Mouse (Mus musculus) heart, embryonic 14.5 days (tissue): ENCODE results near the gene Rps6ka2. TPM values are rescaled to one million over a fixed set of nuclear protein-coding genes. Genes with fewer than 3 reads are reported as not detected.

ENCODE experiments used
- ATAC-seq: fragments of 200-750 bp; cut with Nextera tagmentation; 2 replicates; pipeline ENCODE4 v1.8.0; 2017; ENCODE audit warnings: low read depth, moderate TSS enrichment; ENCODE audit not compliant: insufficient number of reproducible peaks, insufficient read depth, low FRiP score
- H3K27ac ChIP-seq, 2 experiments: fragments of 200-500 bp in 1 of 2; fragments of 300-500 bp in 1 of 2; sonication (generic) in 1 of 2; replicated peaks in 1 of 2; 2 replicates each; pipeline ENCODE4 v1.5.1; 2012 to 2014; ENCODE audit warnings: low read depth in 2 of 2, low read length in 2 of 2, control low read depth in 1 of 2, mild to moderate bottlenecking in 1 of 2, mixed read lengths in 1 of 2; ENCODE audit not compliant: control insufficient read depth in 1 of 2, insufficient read depth in 1 of 2
- H3K27me3 ChIP-seq: fragments of 300-500 bp; sonication (generic); 2 replicates; pipeline ENCODE4 v1.6.1; 2014; ENCODE audit warnings: mild to moderate bottlenecking, low read length, control low read depth; ENCODE audit not compliant: control insufficient read depth, insufficient read depth
- H3K36me3 ChIP-seq: fragments of 300-500 bp; sonication (generic); 2 replicates; pipeline ENCODE4 v1.6.1; 2014; ENCODE audit warnings: mild to moderate bottlenecking, control low read depth, low read length, mixed read lengths; ENCODE audit not compliant: control insufficient read depth, insufficient read depth
- H3K4me1 ChIP-seq, 2 experiments: fragments of 200-500 bp in 1 of 2; fragments of 300-500 bp in 1 of 2; sonication (generic) in 1 of 2; 2 replicates each; pipeline ENCODE4 v1.6.1; 2012 to 2014; ENCODE audit warnings: low read length in 2 of 2, control low read depth in 1 of 2, mixed read lengths in 1 of 2; ENCODE audit not compliant: control insufficient read depth in 2 of 2, insufficient read depth in 2 of 2
- H3K4me2 ChIP-seq: fragments of 300-500 bp; sonication (generic); 2 replicates; pipeline ENCODE4 v1.6.1; 2014; ENCODE audit warnings: mild to moderate bottlenecking, low read length
- H3K4me3 ChIP-seq, 2 experiments: fragments of 200-500 bp in 1 of 2; fragments of 300-500 bp in 1 of 2; sonication (generic) in 1 of 2; 2 replicates each; pipeline ENCODE4 v1.5.1; 2012 to 2014; ENCODE audit warnings: low read length in 2 of 2, mild to moderate bottlenecking in 2 of 2, control low read depth in 1 of 2, low read depth in 1 of 2, moderate library complexity in 1 of 2; ENCODE audit not compliant: control insufficient read depth in 1 of 2, insufficient read depth in 1 of 2
- H3K9ac ChIP-seq: fragments of 300-500 bp; sonication (generic); 2 replicates; pipeline ENCODE4 v1.6.1; 2014; ENCODE audit warnings: mild to moderate bottlenecking, low read length
- H3K9me3 ChIP-seq: fragments of 300-500 bp; sonication (generic); 2 replicates; pipeline ENCODE4 v1.6.1; 2016; ENCODE audit warnings: low read length, control low read depth; ENCODE audit not compliant: control insufficient read depth
- WGBS: fragments of 180-500 bp; shearing (Covaris S2); extraction: QIAGEN DNeasy Blood & Tissue Kit; methylation state at CpG from one replicate; pipeline ENCODE4 v1.1.7; 2014; 5-methylcytosine and 5-hydroxymethylcytosine counted together
- polyA plus RNA-seq: library from polyadenylated mRNA; unstranded; fragments of >200 nt; fragmentation: Nextera tagmentation; extraction: Ambion mirVana; gene quantifications from 2 replicates; pipeline ENCODE4 v1.2.1, GENCODE M21; 2014

Rps6ka2 gene
- polyA plus RNA-seq, 1 experiment from 2014 or later = 43.7 TPM

DNA sequence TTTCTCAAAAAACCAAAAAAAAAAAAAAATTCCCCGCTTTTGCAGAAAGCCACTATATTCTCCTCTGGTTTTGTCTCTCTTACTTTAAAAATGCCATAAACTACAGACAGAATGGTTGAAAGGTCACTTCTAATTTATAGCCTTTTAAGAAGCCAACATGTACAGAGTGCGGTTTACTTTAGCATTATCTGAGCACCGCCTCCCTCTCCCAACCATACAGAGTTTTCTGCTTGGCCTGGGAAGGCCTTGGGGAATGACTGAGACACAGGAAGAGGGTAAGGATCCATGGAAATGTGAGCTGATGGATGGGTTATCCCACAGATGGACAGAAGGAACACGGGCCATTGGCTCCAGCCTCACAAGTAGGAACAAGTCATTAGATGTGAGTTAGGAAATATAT, 92.7 kb downstream of the Rps6ka2 start:
- WGBS = 95% methylated on average over 4 of the region's 4 CpGs
- H3K4me3 ChIP-seq = no peak overlapping the region
- peaks cover 43 to 69% of the 10 kb centered on the region in 2 experiments for H3K4me1 ChIP-seq
- H3K27ac ChIP-seq = peak overlapping the region in 1 of 2 experiments; percentile 37; a peak in 1 of 4 replicates
- no peak overlapping the region for H3K4me2 ChIP-seq
- no peak overlapping the region for H3K9ac ChIP-seq
- H3K36me3 ChIP-seq = peaks cover 28% of the 10 kb centered on the region
- no peak for ATAC-seq
- no peaks in the 10 kb centered on the region for H3K27me3 ChIP-seq
- no peaks in the 10 kb centered on the region for H3K9me3 ChIP-seq

GRCm38 (mm10) chr17:7264610-7265009, 94.7 kb downstream of the Rps6ka2 start:
- Histone ChIP-seq H3K9ac (no peak overlapping the region), H3K4me2 (no peak overlapping the region), H3K27ac (peak overlapping the region; percentile 61 to 94), H3K36me3 (peaks cover 19% of the 10 kb centered on the region), H3K27me3 (no peaks in the 10 kb centered on the region), H3K4me1 (peaks cover 56 to 84% of the 10 kb centered on the region in 2 experiments), H3K4me3 (no peak overlapping the region), H3K9me3 (no peaks in the 10 kb centered on the region)
- ATAC-seq = no peak
- WGBS = 51% methylated on average over 5 of the region's 5 CpGs

GRCm38 (mm10) chr17:7265291-7265690, 95.4 kb downstream of the Rps6ka2 start:
- Histone ChIP-seq H3K4me1 (peaks cover 58 to 84% of the 10 kb centered on the region in 2 experiments), H3K27ac (peak overlapping the region; percentile 61 to 94), H3K36me3 (peaks cover 19% of the 10 kb centered on the region), H3K9ac (peak overlapping the region; percentile 39; the same call in 1 of the 2 replicates), H3K27me3 (no peaks in the 10 kb centered on the region), H3K9me3 (no peaks in the 10 kb centered on the region), H3K4me2 (no peak overlapping the region), H3K4me3 (no peak overlapping the region)
- WGBS = 40% methylated on average over 4 of the region's 4 CpGs
- ATAC-seq = no peak

DNA sequence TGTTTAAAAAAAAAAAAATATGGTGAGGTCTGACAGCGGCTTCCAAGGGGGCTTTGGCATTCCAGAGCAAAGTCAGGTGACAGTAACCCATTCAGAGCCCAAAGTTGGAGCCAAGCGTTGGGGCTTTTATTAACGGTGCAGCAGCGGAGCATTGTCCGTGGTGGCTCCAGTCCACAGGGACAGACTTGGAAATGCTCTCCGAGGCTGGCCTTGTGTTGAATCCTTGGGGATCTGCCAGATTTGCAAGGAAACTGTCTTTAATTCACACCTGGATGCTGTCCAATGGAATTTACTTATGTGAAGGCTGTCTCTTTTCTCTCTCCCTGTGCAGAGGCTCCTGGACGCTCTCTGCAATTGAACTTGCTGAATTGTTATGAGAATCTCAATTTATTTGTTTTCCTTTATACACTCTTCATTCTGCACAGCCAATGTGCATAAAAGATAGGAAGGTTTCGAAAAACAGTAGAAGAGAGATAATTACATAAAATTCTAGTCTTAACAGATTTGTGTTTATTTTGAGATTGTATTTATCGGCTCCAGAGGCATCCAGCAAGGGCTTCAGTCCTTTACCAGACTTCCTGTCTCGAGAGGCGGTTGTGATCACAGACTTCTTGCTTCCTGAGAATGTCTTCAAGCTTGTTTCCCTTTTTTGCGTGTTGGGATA, 95.9 kb downstream of the Rps6ka2 start:
- ATAC-seq = no peak
- H3K9me3 ChIP-seq = no peaks in the 10 kb centered on the region
- H3K9ac ChIP-seq = peak overlapping the region; percentile 39
- H3K4me2 ChIP-seq = no peak overlapping the region
- H3K27me3 ChIP-seq = no peaks in the 10 kb centered on the region
- H3K4me1 ChIP-seq = peaks cover 58 to 84% of the 10 kb centered on the region in 2 experiments
- peak overlapping the region; percentile 61 to 94; a peak in 3 of 4 replicates for H3K27ac ChIP-seq
- no peak overlapping the region for H3K4me3 ChIP-seq
- WGBS = 38% methylated on average over 12 of the region's 12 CpGs
- peaks cover 19% of the 10 kb centered on the region for H3K36me3 ChIP-seq

- 72% methylated on average over 2 of the region's 2 CpGs for WGBS
- Histone ChIP-seq H3K27ac (peak overlapping the region; percentile 8 to 94; a peak in 3 of 4 replicates), H3K9me3 (no peaks in the 10 kb centered on the region), H3K36me3 (peaks cover 19% of the 10 kb centered on the region), H3K4me2 (no peak overlapping the region), H3K9ac (0 out of 2 replicates have a peak overlapping the region, but pooled peaks have one; percentile 11), H3K4me3 (no peak overlapping the region), H3K4me1 (peaks cover 62 to 82% of the 10 kb centered on the region in 2 experiments), H3K27me3 (no peaks in the 10 kb centered on the region)
- ATAC-seq = no peak
Observed at GRCm38 (mm10) chr17:7267843-7268242, 97.9 kb downstream of the Rps6ka2 start.

DNA sequence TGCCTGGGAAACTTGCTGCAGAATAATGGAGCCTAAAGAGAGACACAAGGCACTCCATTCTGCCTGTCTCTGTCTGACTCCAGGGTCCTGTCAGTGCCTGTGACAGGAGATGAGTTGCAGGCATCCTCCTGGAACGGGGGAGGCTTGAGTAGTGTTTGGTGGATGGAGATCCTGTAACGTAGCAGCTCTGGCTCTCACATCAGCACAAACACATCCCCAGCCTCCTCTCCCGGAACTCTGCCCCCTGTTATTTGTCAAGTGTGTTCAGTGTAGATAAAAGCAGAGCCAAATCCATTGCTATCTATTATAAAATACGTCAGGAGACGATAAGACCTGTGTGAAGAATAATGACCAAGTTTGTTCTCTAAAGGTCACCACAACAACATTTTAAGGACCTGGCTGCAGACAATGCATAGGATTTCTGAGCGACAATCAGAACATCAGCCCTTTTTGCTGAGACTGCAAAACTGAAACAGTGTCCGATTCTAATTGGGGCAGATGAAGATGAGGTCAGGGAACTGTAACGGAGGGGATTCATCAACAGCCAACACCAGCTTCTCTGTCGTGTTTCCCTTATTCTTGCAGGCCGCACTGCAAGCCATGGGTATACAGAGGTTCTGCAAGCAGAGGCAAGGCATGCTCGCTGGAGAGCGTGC, 99.4 kb downstream of the Rps6ka2 start:
- Histone ChIP-seq H3K4me3 (no peak overlapping the region), H3K4me2 (peak overlapping the region; percentile 14; the same call in 1 of the 2 replicates), H3K27me3 (no peaks in the 10 kb centered on the region), H3K27ac (peak overlapping the region; percentile 94), H3K4me1 (peaks cover 75 to 92% of the 10 kb centered on the region in 2 experiments), H3K9ac (peak overlapping the region; percentile 41; the same call in 1 of the 2 replicates), H3K9me3 (no peaks in the 10 kb centered on the region), H3K36me3 (peaks cover 7% of the 10 kb centered on the region)
- ATAC-seq = peak; percentile 81
- 9% methylated on average over 12 of the region's 12 CpGs for WGBS

- no peak overlapping the region; the same call in 1 of the 2 replicates for H3K9ac ChIP-seq
- H3K9me3 ChIP-seq = no peaks in the 10 kb centered on the region
- H3K4me3 ChIP-seq = no peak overlapping the region
- no peak for ATAC-seq
- H3K4me1 ChIP-seq = peaks cover 70 to 80% of the 10 kb centered on the region in 2 experiments
- no peaks in the 10 kb centered on the region for H3K27me3 ChIP-seq
- H3K36me3 ChIP-seq = peaks cover 12% of the 10 kb centered on the region
- 71% methylated on average over 8 of the region's 8 CpGs for WGBS
- peak overlapping the region; percentile 36 to 94; a peak in 3 of 4 replicates for H3K27ac ChIP-seq
- no peak overlapping the region for H3K4me2 ChIP-seq
Observed at GRCm38 (mm10) chr17:7270506-7270905, 100.6 kb downstream of the Rps6ka2 start.
